ENCODE assay signal across 8 mouse cellular contexts in the genomic region with DNA sequence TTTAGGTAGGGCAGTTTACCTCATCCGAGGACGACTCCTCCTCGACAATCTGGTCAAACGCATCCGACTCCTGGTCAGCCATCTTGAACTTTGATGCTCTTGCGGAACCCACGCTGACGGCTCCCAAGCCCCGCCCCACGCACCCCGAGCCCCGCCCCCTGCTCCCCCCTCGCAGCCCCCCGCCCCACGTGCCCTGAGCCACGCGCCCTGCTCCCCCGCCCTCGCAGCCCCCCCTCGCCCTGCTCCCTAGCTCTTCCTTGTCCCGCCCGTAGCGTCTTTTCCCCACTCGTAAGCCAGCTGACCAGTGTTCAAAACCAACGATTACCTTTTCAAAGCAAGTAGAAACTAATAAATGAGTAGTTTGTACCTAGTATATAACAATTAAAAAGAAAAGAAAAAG. TPM values are rescaled to one million over a fixed set of nuclear protein-coding genes. Genes with fewer than 3 reads are reported as not detected.
DNase-seq lines count a peak whose midpoint lies in the region; ATAC-seq lines count a peak whose summit lies in the region.

Taf9b (minus strand) TSS at position 101 of the 400 bp plus-strand sequence.

- H3K4me3 ChIP-seq in embryonic facial prominence, embryonic 10.5 days, result peak within 1 kb of the TSS; percentile 67
- peak within 1 kb of the TSS; percentile 51 for H3K4me3 ChIP-seq in hindbrain, embryonic 16.5 days (ENCODE audit: low read length)
- peak within 1 kb of the TSS; percentile 22; the same call in 1 of the 2 replicates for H3K4me3 ChIP-seq in macrophage (ENCODE audit: inconsistent target)

- peak within 1 kb of the TSS; percentile 72 for H3K9ac ChIP-seq in hindbrain, embryonic 16.5 days (ENCODE audit: low read depth, low read length)

- peak within 1 kb of the TSS; percentile 54 for H3K4me2 ChIP-seq in hindbrain, embryonic 16.5 days (ENCODE audit: low read length)

- H3K79me2 ChIP-seq in macrophage (ENCODE audit: inconsistent target), result no peaks in the 10 kb centered on the region

- no peaks in the 10 kb centered on the region for H3K36me3 ChIP-seq in embryonic facial prominence, embryonic 10.5 days (replicated peaks)
- no peaks in the 10 kb centered on the region for H3K36me3 ChIP-seq in hindbrain, embryonic 16.5 days (ENCODE audit: control insufficient read depth, insufficient read depth, low read length)
- H3K36me3 ChIP-seq in macrophage (ENCODE audit: inconsistent target), result no peaks in the 10 kb centered on the region

- no peak for ATAC-seq in hindbrain, embryonic 16.5 days

- peak within 1 kb of the TSS; percentile 86; the same call in 1 of the 2 replicates for H3K27ac ChIP-seq in embryonic facial prominence, embryonic 10.5 days (replicated peaks)
- H3K27ac ChIP-seq in hindbrain, embryonic 16.5 days (ENCODE audit: low read depth, low read length), result peak within 1 kb of the TSS; percentile 84
- no peak within 1 kb of the TSS for H3K27ac ChIP-seq in macrophage

- no peaks in the 10 kb centered on the region for H3K4me1 ChIP-seq in embryonic facial prominence, embryonic 10.5 days
- no peaks in the 10 kb centered on the region for H3K4me1 ChIP-seq in hindbrain, embryonic 16.5 days (ENCODE audit: control insufficient read depth, insufficient read depth, low read depth, low read length)

- H3K9me3 ChIP-seq in embryonic facial prominence, embryonic 10.5 days, result 0 out of 2 replicates have a peak, but pooled peaks cover 6% of the 10 kb centered on the region
- H3K9me3 ChIP-seq in hindbrain, embryonic 16.5 days (ENCODE audit: control insufficient read depth, low read length), result no peaks in the 10 kb centered on the region

- WGBS in embryonic facial prominence, embryonic 10.5 days, result 89% methylated on average over 25 of the region's 25 CpGs
- WGBS in hindbrain, embryonic 16.5 days, result 91% methylated on average over 25 of the region's 25 CpGs
- WGBS in macrophage (ENCODE audit: missing documents), result 96% methylated on average over 7 of the region's 25 CpGs

- H3K27me3 ChIP-seq in embryonic facial prominence, embryonic 10.5 days (replicated peaks; ENCODE audit: low read depth, poor library complexity, severe bottlenecking), result peaks cover 16% of the 10 kb centered on the region
- no peaks in the 10 kb centered on the region; the same call in 1 of the 2 replicates for H3K27me3 ChIP-seq in hindbrain, embryonic 16.5 days (replicated peaks; ENCODE audit: control insufficient read depth, insufficient read depth, low read length)

- no peak for DNase-seq in layer of hippocampus, adult 8-10 months (ENCODE audit: low spot score in 2 of 2)
- no peak for DNase-seq in layer of hippocampus, adult 9-10 months (ENCODE audit: low spot score)
- no peak for DNase-seq in embryonic facial prominence, embryonic 10.5 days (ENCODE audit: low spot score)
- DNase-seq in retina, embryonic 14.5 days (ENCODE audit: low spot score), result no peak
- no peak for DNase-seq in urinary bladder, postnatal 14 days (ENCODE audit: low spot score)
- DNase-seq in cerebellum, adult 9-11 months, result no peak

RNA-seq across cellular contexts. Expression of gene Taf9b, which starts in this region (rescaled TPM):
- total RNA-seq in layer of hippocampus, adult 8-10 months (2022), result 10 to 100 TPM; 24.1 to 29.2 (median 26.8) TPM
- polyA plus RNA-seq in embryonic facial prominence, embryonic 10.5 days (2016; fragmentation: Nextera tagmentation; extraction: Ambion mirVana), result 8.1 and 8.4 TPM in 2 replicates
- 20.9 and 22.0 TPM in 2 replicates for polyA plus RNA-seq in hindbrain, embryonic 16.5 days (2015; fragmentation: Nextera tagmentation; extraction: Ambion mirVana)
- total RNA-seq in macrophage (2018; cell fraction: chromatin; rRNA removed), result 1 to 10 TPM in 8 of 26 experiments, under 1 TPM in 13, not detected in 5; 0.30 to 2.9 (median 0.79) TPM
- total RNA-seq in macrophage (2018; cell fraction: cytosol; rRNA removed), result 10 to 100 TPM in 12 of 26 experiments, 1 to 10 TPM in 14; 5.5 to 14.7 (median 9.1) TPM
- 1 to 10 TPM in 24 of 26 experiments, under 1 TPM in 2; 0.76 to 7.2 (median 2.1) TPM for total RNA-seq in macrophage (2018; cell fraction: nucleus; rRNA removed)
- 11.9 to 22.7 TPM (median 13.2 TPM) in 3 replicates for polyA plus RNA-seq in macrophage (2018)
